Mouse (Mus musculus) limb, embryonic 14.5 days (tissue): ENCODE results near the gene Lmcd1. TPM values are rescaled to one million over a fixed set of nuclear protein-coding genes. Genes with fewer than 3 reads are reported as not detected.
"Not testable (repeated sequence)": the region's sequence is repeated elsewhere in the genome, so short reads cannot be mapped to it uniquely, and the experiment has no call there.

ENCODE experiments used
- ATAC-seq: fragments of 200-750 bp; cut with Nextera tagmentation; 2 replicates; pipeline ENCODE4 v1.8.0; 2017; ENCODE audit warnings: low read depth, moderate number of reproducible peaks, moderate TSS enrichment; ENCODE audit not compliant: low FRiP score
- DNase-seq: peaks from one replicate; pipeline ENCODE4 v3.0.0-alpha.2; 2015; ENCODE audit warnings: low spot score
- H3K27ac ChIP-seq: fragments of 300-500 bp; sonication (generic); replicated peaks from 2 replicates; pipeline ENCODE4 v1.5.1; 2014; ENCODE audit warnings: low read depth, mild to moderate bottlenecking, low read length, moderate library complexity, mixed read lengths
- H3K27me3 ChIP-seq: fragments of 300-500 bp; sonication (generic); 2 replicates; pipeline ENCODE4 v1.6.1; 2014; ENCODE audit warnings: low read length, mixed read lengths; ENCODE audit not compliant: control insufficient read depth, insufficient read depth
- H3K36me3 ChIP-seq: fragments of 300-500 bp; sonication (generic); 2 replicates; pipeline ENCODE4 v1.6.1; 2014; ENCODE audit warnings: mild to moderate bottlenecking, low read length, moderate library complexity, mixed read lengths; ENCODE audit not compliant: control insufficient read depth, insufficient read depth
- H3K4me1 ChIP-seq: fragments of 300-500 bp; sonication (generic); 2 replicates; pipeline ENCODE4 v1.6.1; 2014; ENCODE audit warnings: antibody characterized with exemption, low read length, mixed read lengths; ENCODE audit not compliant: control insufficient read depth, insufficient read depth
- H3K4me2 ChIP-seq: fragments of 300-500 bp; sonication (generic); replicated peaks from 2 replicates; pipeline ENCODE4 v1.6.1; 2014; ENCODE audit warnings: low read depth, mild to moderate bottlenecking, low read length, moderate library complexity; ENCODE audit not compliant: severe bottlenecking
- H3K4me3 ChIP-seq: fragments of 300-500 bp; sonication (generic); replicated peaks from 2 replicates; pipeline ENCODE4 v1.5.1; 2014; ENCODE audit warnings: low read length
- H3K9ac ChIP-seq: fragments of 300-500 bp; sonication (generic); 2 replicates; pipeline ENCODE4 v1.6.1; 2014; ENCODE audit warnings: mild to moderate bottlenecking, low read depth, low read length, moderate library complexity; ENCODE audit not compliant: severe bottlenecking
- H3K9me3 ChIP-seq: fragments of 300-500 bp; sonication (generic); 2 replicates; pipeline ENCODE4 v1.6.1; 2016; ENCODE audit warnings: low read length; ENCODE audit not compliant: control insufficient read depth
- POLR2A ChIP-seq: fragments of 200-500 bp; IDR thresholded peaks from 2 replicates; pipeline ENCODE4 v1.8.0; 2012; ENCODE audit warnings: inconsistent platforms, mild to moderate bottlenecking, moderate library complexity, borderline replicate concordance; ENCODE audit not compliant: insufficient read depth, insufficient read length; ENCODE audit errors: extremely low read depth
- WGBS: fragments of 180-500 bp; shearing (Covaris S2); extraction: QIAGEN DNeasy Blood & Tissue Kit; methylation state at CpG from one replicate; pipeline ENCODE4 v1.1.7; 2014; 5-methylcytosine and 5-hydroxymethylcytosine counted together
- polyA plus RNA-seq, 2 experiments: library from polyadenylated mRNA; depleted of rRNA in 1 of 2; stranded (reverse) in 1 of 2; unstranded in 1 of 2; fragments of >200 nt; fragmentation: Nextera tagmentation in 1 of 2; extraction: Ambion mirVana in 1 of 2; gene quantifications; 2 replicates each; pipeline versions ENCODE4 v1.2.1 to v1.2.3; 2012 to 2014

Gene Lmcd1
- polyA plus RNA-seq, 2 experiments, result 22.9 to 37.4 TPM

GRCm38 (mm10) chr6:112246636-112247035 lies 26.9 kb upstream of the Lmcd1 start:
- Histone ChIP-seq H3K4me2 (no peak overlapping the region), H3K4me3 (no peak overlapping the region), H3K27ac (no peak overlapping the region), H3K36me3 (no peaks in the 10 kb centered on the region), H3K4me1 (peaks cover 11% of the 10 kb centered on the region), H3K9ac (no peak overlapping the region), H3K27me3 (no peaks in the 10 kb centered on the region), H3K9me3 (no peaks in the 10 kb centered on the region)
- TF ChIP-seq POLR2A, result no peak
- ATAC-seq (no peak), DNase-seq (no peak)
- WGBS, result 74% methylated on average over 1 of the region's 1 CpGs

GRCm38 (mm10) chr6:112253943-112254342 lies 19.6 kb upstream of the Lmcd1 start:
- H3K4me2 ChIP-seq, H3K9me3 ChIP-seq, H3K9ac ChIP-seq, DNase-seq, H3K27ac ChIP-seq, H3K36me3 ChIP-seq, H3K27me3 ChIP-seq, H3K4me3 ChIP-seq, ATAC-seq, H3K4me1 ChIP-seq: not testable (repeated sequence)
- WGBS, result 91% methylated on average over 2 of the region's 3 CpGs

GRCm38 (mm10) chr6:112254967-112255366 lies 18.6 kb upstream of the Lmcd1 start:
- Histone ChIP-seq H3K4me3 (no peak overlapping the region), H3K36me3 (no peaks in the 10 kb centered on the region), H3K27ac (no peak overlapping the region), H3K4me2 (no peak overlapping the region), H3K27me3 (no peaks in the 10 kb centered on the region), H3K4me1 (no peaks in the 10 kb centered on the region), H3K9ac (no peak overlapping the region), H3K9me3 (no peaks in the 10 kb centered on the region)
- ATAC-seq (no peak), DNase-seq (no peak)
- TF ChIP-seq POLR2A, result no peak
- WGBS, result 77% methylated on average over 2 of the region's 2 CpGs

- Histone ChIP-seq H3K4me3 (no peak overlapping the region), H3K27me3 (no peaks in the 10 kb centered on the region), H3K9me3 (no peaks in the 10 kb centered on the region), H3K4me2 (no peak overlapping the region), H3K27ac (no peak overlapping the region), H3K4me1 (no peaks in the 10 kb centered on the region), H3K9ac (no peak overlapping the region), H3K36me3 (no peaks in the 10 kb centered on the region)
- ATAC-seq, result peak; percentile 53; the same call in 1 of the 2 replicates
- no peak for TF ChIP-seq POLR2A
- peak; percentile 51 for DNase-seq
- 67% methylated on average over 11 of the region's 11 CpGs for WGBS
Measured at GRCm38 (mm10) chr6:112255388-112256225, 18.0 kb upstream of the Lmcd1 start.

DNA sequence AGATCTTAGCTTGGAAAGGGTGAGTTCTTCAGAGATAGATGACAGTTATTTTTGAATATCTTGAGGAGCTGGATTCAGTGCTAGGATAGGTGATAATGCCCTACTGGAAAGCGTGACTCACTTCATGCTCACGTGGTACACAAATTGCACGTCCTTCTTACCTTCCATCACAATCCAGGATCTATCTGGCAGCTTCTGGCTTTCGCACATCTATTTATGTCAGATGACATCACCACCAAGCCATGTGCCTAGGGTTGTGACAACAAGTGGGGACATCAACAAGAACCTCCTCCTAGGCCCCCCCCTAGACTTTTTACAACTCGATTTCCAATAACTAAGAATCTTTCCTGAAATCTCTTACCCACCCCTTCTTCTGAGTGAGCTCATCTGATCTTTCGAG lies 17.0 kb upstream of the Lmcd1 start:
- ATAC-seq (no peak), DNase-seq (no peak)
- Histone ChIP-seq H3K27ac (no peak overlapping the region), H3K4me1 (no peaks in the 10 kb centered on the region), H3K27me3 (no peaks in the 10 kb centered on the region), H3K9me3 (no peaks in the 10 kb centered on the region), H3K4me3 (no peak overlapping the region), H3K9ac (no peak overlapping the region), H3K36me3 (no peaks in the 10 kb centered on the region), H3K4me2 (no peak overlapping the region)
- 80% methylated on average over 6 of the region's 6 CpGs for WGBS
- TF ChIP-seq POLR2A, result no peak
